8 mouse cellular contexts compared by ENCODE assay signal in the genomic region with DNA sequence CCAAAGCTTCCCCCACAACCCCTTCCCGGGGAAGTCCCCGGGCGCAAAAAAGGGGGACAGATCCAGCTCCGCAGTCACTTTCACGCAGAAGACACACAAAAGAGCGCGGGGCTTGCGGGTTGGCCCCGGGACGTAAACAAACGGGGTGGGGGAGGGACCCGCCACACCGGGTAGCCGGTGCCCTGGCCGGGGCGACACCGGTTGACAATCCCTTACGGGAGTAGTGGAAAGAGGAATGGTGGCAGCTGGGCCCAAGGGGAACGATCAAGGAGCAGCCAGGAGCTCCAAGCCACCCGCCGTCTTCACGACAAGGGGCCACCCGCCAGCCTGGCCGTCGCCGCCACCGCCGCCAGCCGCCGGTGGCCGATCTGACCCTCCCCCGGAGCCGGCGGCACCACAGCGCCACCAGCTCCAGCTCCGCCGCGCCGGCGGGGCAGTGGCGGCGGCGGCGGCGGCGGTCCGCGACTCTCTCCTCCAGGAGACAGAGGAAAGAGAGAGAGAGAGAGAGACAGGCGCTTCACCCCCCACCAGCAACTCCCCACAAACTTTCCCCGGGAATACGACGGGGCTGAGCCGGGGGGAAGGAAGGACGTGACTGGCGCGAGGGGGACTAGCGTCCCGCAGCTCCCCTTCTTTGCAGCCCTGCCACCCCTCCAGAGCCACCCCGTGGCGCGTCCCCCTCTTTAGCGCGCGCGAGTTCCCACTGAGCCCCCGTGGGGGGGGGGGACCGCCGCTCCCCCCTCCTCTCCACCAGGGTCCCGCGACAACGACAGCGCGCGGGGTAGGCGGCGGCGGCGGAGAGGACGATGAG. TPM values are rescaled to one million over a fixed set of nuclear protein-coding genes. Genes with fewer than 3 reads are reported as not detected.
DNase-seq lines count a peak whose midpoint lies in the region; ATAC-seq and TF ChIP-seq lines count a peak whose summit lies in the region.

No protein-coding gene starts in this region.

- peaks cover 37% of the 10 kb centered on the region for H3K4me1 ChIP-seq in hindbrain, embryonic 14.5 days (replicated peaks; ENCODE audit: control insufficient read depth, insufficient read depth, low read length)

- H3K27ac ChIP-seq in hindbrain, embryonic 14.5 days = peak overlapping the region; percentile 97
- H3K27ac ChIP-seq in left cerebral cortex, adult 2 months = peak overlapping the region; percentile 92

- H3K9ac ChIP-seq in hindbrain, embryonic 14.5 days = peak overlapping the region; percentile 96

- peak; percentile 32 for ATAC-seq in hindbrain, embryonic 14.5 days (ENCODE audit: low FRiP score)

- H3K9me3 ChIP-seq in hindbrain, embryonic 14.5 days (ENCODE audit: control insufficient read depth, low read length) = no peaks in the 10 kb centered on the region

- intact Hi-C loops in left cerebral cortex, adult 2 months (cut with DNase I) = loop anchor here (5.0 kb wide), 3 partner anchors 79 to 284 kb away; no protein-coding TSS in a partner anchor

- peak; percentile 1; the same call in 1 of the 2 replicates for TF ChIP-seq CTCF in left cerebral cortex, adult 2 months (IDR thresholded peaks at IDR 0.05)

- peak overlapping the region; percentile 98 for H3K4me2 ChIP-seq in hindbrain, embryonic 14.5 days (replicated peaks)

- WGBS in hindbrain, embryonic 14.5 days = under 1% methylated on average over 54 of the region's 79 CpGs

- peaks cover 29% of the 10 kb centered on the region for H3K27me3 ChIP-seq in hindbrain, embryonic 14.5 days (ENCODE audit: control insufficient read depth, insufficient read depth, low read length)

- H3K36me3 ChIP-seq in hindbrain, embryonic 14.5 days (replicated peaks; ENCODE audit: control insufficient read depth, insufficient read depth) = no peaks in the 10 kb centered on the region

- peak overlapping the region; percentile 99 for H3K4me3 ChIP-seq in hindbrain, embryonic 14.5 days (replicated peaks; ENCODE audit: low read length)
- H3K4me3 ChIP-seq in left cerebral cortex, adult 2 months = peak overlapping the region; percentile 91

- DNase-seq in R1 (ENCODE audit: low read depth, low spot score) = peak; percentile 57
- DNase-seq in cerebellum, postnatal 14 days = peak; percentile 66 to 76
- DNase-seq in gastrocnemius, adult 18-20 months (ENCODE audit: low spot score) = peak; percentile 58
- peak; percentile 60 for DNase-seq in hindbrain, embryonic 14.5 days (ENCODE audit: low spot score)
- peak; percentile 60 to 63 for DNase-seq in left cerebral cortex, adult 2 months (ENCODE audit: extremely low spot score in 1 of 2, low spot score in 2 of 2)
- DNase-seq in lung, postnatal 4 days = peak; percentile 74 to 83
- DNase-seq in retina, postnatal 7 days (ENCODE audit: low read depth, low spot score) = peak; percentile 32
- peak; percentile 77 to 78 for DNase-seq in thymus, postnatal 36 days

RNA-seq across cellular contexts. Expression of gene Cux1, which starts 1.1 kb away (rescaled TPM):
- total RNA-seq in gastrocnemius, adult 18-20 months (2021) = 10 to 100 TPM; 82.7 to 88.7 TPM
- polyA plus RNA-seq in hindbrain, embryonic 14.5 days (2014; fragmentation: Nextera tagmentation; extraction: Ambion mirVana) = 89.1 and 99.0 TPM in 2 replicates
- 100 to 1,000 TPM; 107 to 117 TPM for total RNA-seq in left cerebral cortex, adult 2 months (2021)

Comparison
In these comparisons a context has a peak if more than half of its experiments do, and no peak if none do; other contexts are left out.
1. Peak in every context shown above with its lines: DNase-seq, ATAC-seq, H3K4me3 ChIP-seq and H3K27ac ChIP-seq.